Mouse (Mus musculus) gastrocnemius, adult 18-20 months (tissue): ENCODE measurements at regions not wholly inside any gene's neighbourhood (a gene's known extent, or its start where the extent isn't known, plus 50 kb on each side); places are given as distances from the start of the nearest gene placed in this dataset.

Source experiments
- DNase-seq: peaks from one replicate; pipeline ENCODE4 v3.0.0; 2021; ENCODE audit warnings: low spot score

GRCm38 (mm10) chr11:113091901-113092568, 310.0 kb downstream of the Sox9 start:
- DNase-seq: no peak

- DNase-seq: no peak
These were observed 311.9 kb downstream of the Sox9 start for GRCm38 (mm10) chr11:113093895-113094445.

GRCm38 (mm10) chr11:113095625-113096024, 313.6 kb downstream of the Sox9 start:
- DNase-seq: no peak

- no peak for DNase-seq
These were observed 314.2 kb downstream of the Sox9 start for GRCm38 (mm10) chr11:113096209-113096608.

- DNase-seq: no peak
These were observed 316.3 kb downstream of the Sox9 start for GRCm38 (mm10) chr11:113098360-113098759.

GRCm38 (mm10) chr11:113100800-113101199, 318.8 kb downstream of the Sox9 start:
- no peak for DNase-seq

GRCm38 (mm10) chr11:113101534-113101933, 319.5 kb downstream of the Sox9 start:
- DNase-seq: no peak

- DNase-seq: no peak
These were observed 321.3 kb downstream of the Sox9 start for GRCm38 (mm10) chr11:113103161-113103845.

GRCm38 (mm10) chr11:113105371-113105770, 323.3 kb downstream of the Sox9 start:
- DNase-seq: no peak

- no peak for DNase-seq
These were observed 325.3 kb downstream of the Sox9 start for GRCm38 (mm10) chr11:113107205-113107844.

- no peak for DNase-seq
These were observed 326.1 kb downstream of the Sox9 start for GRCm38 (mm10) chr11:113107966-113108699.

- no peak for DNase-seq
These were observed 327.1 kb downstream of the Sox9 start for GRCm38 (mm10) chr11:113109096-113109495.

GRCm38 (mm10) chr11:113113220-113113817, 331.3 kb downstream of the Sox9 start:
- no peak for DNase-seq

- no peak for DNase-seq
These were observed 335.3 kb downstream of the Sox9 start for GRCm38 (mm10) chr11:113117179-113117898.

GRCm38 (mm10) chr11:113120570-113120969, 338.5 kb downstream of the Sox9 start:
- no peak for DNase-seq

GRCm38 (mm10) chr11:113121307-113121706, 339.3 kb downstream of the Sox9 start:
- DNase-seq: no peak

- no peak for DNase-seq
These were observed 340.1 kb downstream of the Sox9 start for GRCm38 (mm10) chr11:113122137-113122536.

- DNase-seq: no peak
These were observed 340.9 kb downstream of the Sox9 start for GRCm38 (mm10) chr11:113122964-113123363.

GRCm38 (mm10) chr11:113125832-113126231, 343.8 kb downstream of the Sox9 start:
- no peak for DNase-seq

- DNase-seq: no peak
These were observed 347.2 kb downstream of the Sox9 start for GRCm38 (mm10) chr11:113129192-113129591.

GRCm38 (mm10) chr11:113129975-113130374, 348.0 kb downstream of the Sox9 start:
- no peak for DNase-seq
